Mouse (Mus musculus) cerebellum, adult 11 months (tissue): Measurements from ENCODE around the gene Mybpc1.
"Not testable (repeated sequence)": the region's sequence is repeated elsewhere in the genome, so short reads cannot be mapped to it uniquely, and the experiment has no call there.

Source experiments
- DNase-seq: peaks from one replicate; pipeline ENCODE4 v3.0.0; 2022

Mybpc1 gene

GRCm38 (mm10) chr10:88547635-88548034, 57.3 kb downstream of the Mybpc1 start:
- no peak for DNase-seq

DNA sequence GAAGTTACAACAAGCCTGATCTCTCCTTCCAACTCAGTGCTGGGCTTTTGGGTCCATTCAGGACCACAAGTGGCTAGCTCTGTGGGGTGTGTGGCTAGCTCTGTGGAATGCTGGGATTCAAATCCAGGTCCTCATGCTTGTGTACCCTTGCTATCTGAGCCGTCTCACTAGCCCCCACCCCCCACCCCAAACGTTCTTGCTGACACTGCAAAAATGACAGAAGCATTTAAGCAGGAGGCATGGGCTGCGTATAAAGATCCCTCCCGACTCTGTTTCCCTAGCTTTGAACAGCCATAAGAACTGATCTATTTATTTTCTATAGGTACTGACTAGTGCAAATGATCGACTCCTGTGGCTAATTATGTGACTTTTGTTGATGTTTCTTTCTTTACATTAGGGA, 74.3 kb downstream of the Mybpc1 start:
- DNase-seq: no peak

GRCm38 (mm10) chr10:88524016-88524415, 80.9 kb downstream of the Mybpc1 start:
- DNase-seq: no peak

DNA sequence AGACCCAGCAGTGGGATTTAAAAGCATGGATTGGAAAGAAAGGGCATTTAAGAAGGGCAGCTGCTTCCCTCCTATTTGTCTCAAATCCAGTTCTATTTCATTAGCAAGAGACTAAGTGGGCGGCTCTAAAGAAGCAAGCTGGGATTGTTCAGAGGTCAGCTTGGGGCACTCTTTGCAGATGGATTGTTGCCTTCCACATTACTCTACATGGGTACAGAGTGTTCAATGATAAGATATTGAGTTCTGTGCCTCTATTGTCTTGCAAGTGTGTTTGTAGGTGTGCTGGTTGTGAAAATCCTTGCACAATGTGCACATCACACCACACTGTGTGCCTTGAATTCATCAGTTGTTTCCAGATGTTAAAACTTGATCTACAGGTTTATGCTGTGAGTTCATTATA, 81.7 kb downstream of the Mybpc1 start:
- DNase-seq: no peak

GRCm38 (mm10) chr10:88522795-88523194, 82.2 kb downstream of the Mybpc1 start:
- no peak for DNase-seq

DNA sequence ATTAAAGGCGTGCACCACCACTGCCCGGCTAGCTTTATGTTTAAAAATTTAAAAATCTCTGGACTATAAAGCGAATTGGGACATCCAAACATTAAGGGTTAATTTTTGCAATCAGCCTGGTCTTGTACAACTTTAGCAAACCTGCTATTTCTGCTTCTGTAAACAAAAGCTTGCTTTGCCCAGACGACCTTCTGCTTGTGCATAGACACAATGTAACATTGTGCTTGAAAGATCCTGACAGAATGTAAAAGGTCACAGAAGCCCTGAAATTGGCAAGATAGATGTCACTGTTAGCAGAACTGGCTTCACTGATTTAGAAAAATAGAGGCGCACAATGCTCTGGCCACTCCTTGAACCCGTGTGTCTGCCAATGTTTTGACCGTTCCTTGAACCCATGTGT, 89.9 kb downstream of the Mybpc1 start:
- DNase-seq: not testable (repeated sequence)

GRCm38 (mm10) chr10:88514495-88514894, 90.5 kb downstream of the Mybpc1 start:
- DNase-seq: no peak

DNA sequence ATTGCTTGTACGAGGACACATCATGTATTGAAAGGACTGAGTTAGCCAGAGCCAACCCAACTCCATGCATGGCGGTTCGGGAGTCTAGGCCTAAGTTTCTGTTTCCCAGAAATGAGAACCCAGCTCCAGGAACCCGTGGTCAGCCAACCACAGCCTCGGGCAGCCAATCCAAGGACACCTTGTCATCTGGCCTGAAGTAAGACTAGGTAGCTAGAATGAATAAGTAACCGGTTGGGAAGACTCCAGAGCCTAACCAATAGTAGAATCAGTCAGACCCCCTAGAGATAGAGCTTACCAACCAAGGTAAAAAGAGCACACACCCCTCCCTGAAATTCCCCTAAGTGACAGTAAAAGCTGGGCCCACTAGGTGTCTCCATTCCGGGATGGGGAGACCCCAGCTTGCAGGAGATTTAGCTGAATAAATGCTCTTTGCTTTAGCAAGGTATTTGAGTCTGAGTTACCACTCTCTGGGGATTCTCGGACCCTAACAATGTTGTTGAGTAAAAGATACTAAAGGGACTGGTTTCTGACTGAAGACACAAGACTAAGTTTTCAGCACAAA, 91.3 kb downstream of the Mybpc1 start:
- no peak for DNase-seq

- DNase-seq: no peak
Measured at GRCm38 (mm10) chr10:88511355-88511754, 93.6 kb downstream of the Mybpc1 start.

GRCm38 (mm10) chr10:88510503-88511271, 94.3 kb downstream of the Mybpc1 start:
- DNase-seq: no peak

- no peak for DNase-seq
Measured at GRCm38 (mm10) chr10:88507691-88508143, 97.2 kb downstream of the Mybpc1 start.

GRCm38 (mm10) chr10:88505256-88505655, 99.7 kb downstream of the Mybpc1 start:
- no peak for DNase-seq

GRCm38 (mm10) chr10:88504481-88504880, 100.5 kb downstream of the Mybpc1 start:
- DNase-seq: no peak

- DNase-seq: peak; percentile 79
Measured at GRCm38 (mm10) chr10:88503421-88504314, 101.3 kb downstream of the Mybpc1 start, which contains the start of gene Chpt1. Gene Chpt1 (minus strand): TSS chr10:88504073.

DNA sequence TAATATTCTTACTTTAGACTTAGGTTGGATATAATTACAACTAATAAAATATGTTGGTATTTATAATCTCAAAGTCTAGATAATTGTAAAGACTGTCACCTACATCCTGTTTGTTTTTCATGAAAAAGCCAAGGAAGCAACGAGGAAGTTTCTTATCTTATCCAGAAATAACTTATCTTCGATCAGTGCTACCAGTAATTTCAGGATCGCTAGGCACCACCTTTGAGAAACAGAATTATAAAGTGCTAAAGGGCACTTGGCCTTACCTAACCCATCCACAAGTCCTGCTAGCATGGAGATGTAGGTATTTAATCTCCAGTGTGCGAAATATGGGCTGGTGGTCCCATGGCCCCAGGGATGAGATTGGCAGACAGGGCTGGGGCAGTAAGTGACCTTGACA, 102.0 kb downstream of the Mybpc1 start:
- no peak for DNase-seq

DNA sequence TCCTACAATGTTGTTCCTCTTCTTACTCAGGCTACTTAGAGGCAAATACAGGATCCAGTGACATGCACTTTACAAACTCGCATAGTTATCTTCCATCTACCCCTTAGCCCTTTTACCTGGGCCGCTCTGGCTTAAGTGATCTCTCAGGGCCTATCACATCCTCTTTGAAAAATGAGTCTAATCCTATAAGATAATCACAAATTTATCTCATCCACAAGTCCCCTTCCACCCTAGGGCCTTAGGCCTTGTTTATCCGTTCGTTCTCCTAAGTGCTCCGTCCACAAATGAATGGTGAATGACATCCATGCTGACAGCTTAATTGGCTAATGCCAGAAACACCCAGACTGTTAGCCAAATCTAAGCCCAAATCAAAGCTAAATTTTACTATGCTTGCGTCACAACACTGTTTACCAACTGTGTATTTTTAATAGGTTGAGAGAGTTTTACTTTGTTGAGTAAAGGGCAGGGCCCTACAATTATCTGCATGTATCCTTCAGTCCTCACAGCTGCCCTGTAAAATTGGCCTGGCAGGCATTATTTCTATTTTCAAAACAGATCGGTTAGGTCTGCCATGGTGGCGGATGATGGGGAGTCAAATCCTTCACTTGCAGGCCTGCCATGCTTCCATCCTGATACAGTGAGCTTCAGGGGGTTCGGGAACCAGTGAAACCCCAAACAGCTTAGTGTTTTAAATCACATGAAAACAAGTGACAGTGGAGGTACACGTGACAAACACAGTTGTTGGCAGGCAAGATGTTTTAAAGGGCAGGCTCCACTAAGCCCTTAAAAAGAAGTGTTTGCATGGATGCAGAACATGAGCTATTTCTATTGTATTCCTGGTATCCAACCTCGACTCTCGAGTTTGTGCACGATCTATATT, 102.8 kb downstream of the Mybpc1 start:
- DNase-seq: no peak

DNA sequence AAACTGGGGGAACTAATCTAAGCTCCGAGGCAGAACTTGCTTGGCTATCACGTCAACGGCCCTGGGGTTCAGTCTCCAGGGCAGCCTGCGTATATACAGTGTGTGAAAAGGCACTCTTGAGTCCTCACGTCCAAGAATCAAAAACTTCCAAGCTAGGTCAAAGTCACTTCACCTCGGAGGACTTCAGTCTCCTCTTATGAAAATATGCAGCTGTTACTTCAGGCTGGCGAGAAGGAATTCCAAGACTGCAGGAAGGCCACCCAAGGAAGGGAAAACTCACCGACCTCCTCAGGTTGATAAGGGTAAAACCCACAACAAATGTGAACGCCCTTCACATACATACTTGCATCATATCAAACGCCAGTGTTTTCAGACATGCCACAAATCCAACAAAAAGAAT, 103.6 kb downstream of the Mybpc1 start:
- DNase-seq: no peak

GRCm38 (mm10) chr10:88499993-88500392, 105.0 kb downstream of the Mybpc1 start:
- DNase-seq: no peak

- DNase-seq: no peak
Measured at GRCm38 (mm10) chr10:88496864-88497564, 107.9 kb downstream of the Mybpc1 start.

DNA sequence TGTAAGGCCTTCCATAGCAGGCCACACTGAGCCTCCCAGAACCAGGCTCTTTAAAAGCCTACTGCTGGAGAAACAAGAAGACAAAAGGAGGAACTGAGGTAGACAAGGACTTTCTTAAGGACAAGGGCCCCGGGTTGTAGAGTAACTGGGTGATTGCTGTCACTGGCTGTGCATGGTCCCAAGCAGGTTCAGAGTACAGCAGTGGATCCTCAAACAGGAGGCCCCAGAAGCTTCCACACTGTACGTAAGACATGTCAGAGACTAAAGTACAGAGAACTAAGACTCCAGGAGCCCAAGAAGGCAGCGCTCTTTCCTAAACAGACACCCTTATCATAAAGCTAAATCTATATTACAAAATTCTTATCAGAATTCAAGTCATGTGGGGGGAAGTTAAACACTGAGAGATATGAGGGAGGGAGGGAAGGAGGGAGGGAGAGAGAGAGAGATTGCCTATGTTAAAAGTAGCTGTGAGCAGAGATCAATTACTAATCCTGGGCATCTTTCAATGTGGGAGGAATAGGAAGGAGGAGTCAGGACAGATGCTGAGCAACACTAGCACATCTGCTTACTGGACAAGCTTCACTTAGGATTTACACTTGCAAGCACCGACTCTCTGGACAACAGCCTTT, 109.9 kb downstream of the Mybpc1 start:
- DNase-seq: no peak

DNA sequence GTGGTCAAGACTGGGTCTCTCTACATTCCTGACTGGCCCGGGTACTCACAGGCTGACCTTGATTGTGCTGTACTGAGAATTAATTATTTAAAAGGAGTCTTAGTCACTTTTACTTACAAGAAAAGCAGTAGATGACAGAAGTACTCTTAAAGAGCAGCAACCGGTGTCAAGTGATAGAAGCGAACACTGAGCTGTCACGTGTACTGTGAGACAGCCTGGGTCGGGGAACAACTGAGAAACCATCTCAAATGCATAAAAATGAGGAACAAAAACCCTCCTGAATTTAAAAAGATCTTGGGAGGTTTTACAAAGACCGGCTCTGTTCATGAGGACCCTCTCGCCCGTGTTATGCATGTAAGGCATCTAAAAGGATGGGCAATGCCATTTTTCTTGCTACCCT, 112.3 kb downstream of the Mybpc1 start:
- DNase-seq: no peak
